Mouse (Mus musculus) C2C12 (cell line): ENCODE measurements around the gene 4930467E23Rik. TPM values are rescaled to one million over a fixed set of nuclear protein-coding genes. Genes with fewer than 3 reads are reported as not detected.
"Not testable (repeated sequence)": the region's sequence is repeated elsewhere in the genome, so short reads cannot be mapped to it uniquely, and the experiment has no call there.

Experiments
- H3K27me3 ChIP-seq: one replicate; pipeline ENCODE4 v1.6.1; 2011; ENCODE audit not compliant: control insufficient read depth, insufficient read depth, insufficient read length
- H3K36me3 ChIP-seq: one replicate; pipeline ENCODE4 v1.6.1; 2011; ENCODE audit not compliant: control insufficient read depth, insufficient read depth
- H3K4me3 ChIP-seq: one replicate; pipeline ENCODE4 v1.5.1; 2011; ENCODE audit warnings: mild to moderate bottlenecking, control low read depth; ENCODE audit not compliant: poor library complexity, insufficient read depth, severe bottlenecking
- H3K79me2 ChIP-seq: one replicate; pipeline ENCODE4 v1.6.1; 2011; ENCODE audit not compliant: control insufficient read depth, insufficient read depth
- H3K79me3 ChIP-seq: one replicate; pipeline ENCODE4 v1.6.1; 2011; ENCODE audit warnings: low read depth, control low read depth
- H3ac ChIP-seq: one replicate; pipeline ENCODE3; 2011; ENCODE audit warnings: low read depth; ENCODE audit not compliant: control insufficient read depth, insufficient read length
- long read RNA-seq, 2 experiments: library from polyadenylated mRNA; unstranded; transcript quantifications; one replicate each; pipeline ENCODE4 v2.0.0; 2019 to 2020
- polyA plus RNA-seq: library from polyadenylated mRNA; unstranded; fragments of >200 nt; fragmentation: generic; extraction: Trizol; gene quantifications from one replicate; pipeline ENCODE4 v1.2.1, GENCODE M21; 2012; ENCODE audit warnings: missing spikeins

The 4930467E23Rik gene
- polyA plus RNA-seq = not detected
- long read RNA-seq, experiment 1 = 0 reads
- long read RNA-seq, experiment 2 = 0 reads

GRCm38 (mm10) chr8:19729276-19729675 lies at the start of gene 4930467E23Rik:
Gene 4930467E23Rik, plus strand, starts transcription at chr8:19729576.
- H3K36me3 ChIP-seq, H3ac ChIP-seq, H3K79me2 ChIP-seq, H3K4me3 ChIP-seq, H3K27me3 ChIP-seq, H3K79me3 ChIP-seq: not testable (repeated sequence)

- H3ac ChIP-seq, H3K79me2 ChIP-seq, H3K4me3 ChIP-seq, H3K27me3 ChIP-seq, H3K79me3 ChIP-seq, H3K36me3 ChIP-seq: not testable (repeated sequence)
Measured at GRCm38 (mm10) chr8:19682311-19682710, 47.1 kb upstream of the 4930467E23Rik start.

GRCm38 (mm10) chr8:19685476-19685875 lies 43.9 kb upstream of the 4930467E23Rik start:
- H3K27me3 ChIP-seq, H3K36me3 ChIP-seq, H3ac ChIP-seq, H3K4me3 ChIP-seq, H3K79me3 ChIP-seq, H3K79me2 ChIP-seq: not testable (repeated sequence)

GRCm38 (mm10) chr8:19688802-19689525 lies 40.4 kb upstream of the 4930467E23Rik start:
- not testable (repeated sequence) for H3ac ChIP-seq, H3K27me3 ChIP-seq, H3K4me3 ChIP-seq, H3K79me3 ChIP-seq, H3K36me3 ChIP-seq, H3K79me2 ChIP-seq

GRCm38 (mm10) chr8:19689745-19690144 lies 39.6 kb upstream of the 4930467E23Rik start:
- H3K36me3 ChIP-seq, H3K79me2 ChIP-seq, H3K4me3 ChIP-seq, H3K27me3 ChIP-seq, H3ac ChIP-seq, H3K79me3 ChIP-seq: not testable (repeated sequence)

GRCm38 (mm10) chr8:19691421-19691820 lies 38.0 kb upstream of the 4930467E23Rik start:
- H3K27me3 ChIP-seq, H3K79me2 ChIP-seq, H3ac ChIP-seq, H3K79me3 ChIP-seq, H3K36me3 ChIP-seq, H3K4me3 ChIP-seq: not testable (repeated sequence)

GRCm38 (mm10) chr8:19697497-19698077 lies 31.8 kb upstream of the 4930467E23Rik start:
- not testable (repeated sequence) for H3K27me3 ChIP-seq, H3ac ChIP-seq, H3K36me3 ChIP-seq, H3K4me3 ChIP-seq, H3K79me2 ChIP-seq, H3K79me3 ChIP-seq

GRCm38 (mm10) chr8:19698123-19698522 lies 31.3 kb upstream of the 4930467E23Rik start:
- not testable (repeated sequence) for H3ac ChIP-seq, H3K4me3 ChIP-seq, H3K79me2 ChIP-seq, H3K79me3 ChIP-seq, H3K36me3 ChIP-seq, H3K27me3 ChIP-seq

GRCm38 (mm10) chr8:19698722-19699121 lies 30.7 kb upstream of the 4930467E23Rik start:
- H3K4me3 ChIP-seq, H3K36me3 ChIP-seq, H3K79me3 ChIP-seq, H3K79me2 ChIP-seq, H3K27me3 ChIP-seq, H3ac ChIP-seq: not testable (repeated sequence)

- not testable (repeated sequence) for H3K79me3 ChIP-seq, H3K79me2 ChIP-seq, H3ac ChIP-seq, H3K27me3 ChIP-seq, H3K4me3 ChIP-seq, H3K36me3 ChIP-seq
Measured at GRCm38 (mm10) chr8:19701326-19701725, 28.1 kb upstream of the 4930467E23Rik start.

- H3K36me3 ChIP-seq, H3K79me2 ChIP-seq, H3K4me3 ChIP-seq, H3K79me3 ChIP-seq, H3K27me3 ChIP-seq, H3ac ChIP-seq: not testable (repeated sequence)
Measured at GRCm38 (mm10) chr8:19702276-19702675, 27.1 kb upstream of the 4930467E23Rik start.
